Mouse (Mus musculus): ENCODE measurements around the gene Zdhhc12. TPM values are rescaled to one million over a fixed set of nuclear protein-coding genes. Genes with fewer than 3 reads are reported as not detected.

Gene Zdhhc12
- polyA plus RNA-seq (2012; ENCODE audit: low replicate concordance): 14.6 and 43.7 TPM in 2 replicates

GRCm38 (mm10) chr2:30093471-30094207 is at the start of gene Zdhhc12:
Gene Zdhhc12, minus strand, starts transcription at chr2:30093648.

GRCm38 (mm10) chr2:30133613-30134377 is 40.3 kb upstream of the Zdhhc12 start, which contains the start of gene Tbc1d13:
Gene Tbc1d13, plus strand, starts transcription at chr2:30133746.

GRCm38 (mm10) chr2:30124472-30125274 is 31.2 kb upstream of the Zdhhc12 start, which contains the start of gene Zer1:
Gene Zer1, minus strand, starts transcription at chr2:30124585.

GRCm38 (mm10) chr2:30077502-30078348 is 15.7 kb downstream of the Zdhhc12 start, which contains the start of gene Pkn3:
Gene Pkn3, plus strand, starts transcription at chr2:30077684.

GRCm38 (mm10) chr2:30057223-30057904 is 36.1 kb downstream of the Zdhhc12 start, which contains the start of gene Set:
Gene Set, plus strand, starts transcription at chr2:30057378.

GRCm38 (mm10) chr2:30048699-30049388 is 44.6 kb downstream of the Zdhhc12 start, which contains the start of gene Wdr34:
Gene Wdr34, minus strand, starts transcription at chr2:30048881.

Other genes starting within 250 kb of the Zdhhc12 start
- gene Cercam, start 224.5 kb downstream of the Zdhhc12 start, polyA plus RNA-seq (2012; ENCODE audit: low replicate concordance): 28.2 and 106 TPM in 2 replicates
- 13.7 and 24.7 TPM in 2 replicates for gene Odf2, start 204.4 kb downstream of the Zdhhc12 start, polyA plus RNA-seq (2012; ENCODE audit: low replicate concordance)
- 34.6 and 62.6 TPM in 2 replicates for gene Gle1, start 158.2 kb downstream of the Zdhhc12 start, polyA plus RNA-seq (2012; ENCODE audit: low replicate concordance)
- gene Sptan1, start 128.1 kb downstream of the Zdhhc12 start, polyA plus RNA-seq (2012; ENCODE audit: low replicate concordance): 7.5 and 9.6 TPM in 2 replicates
- gene Wdr34, start 44.8 kb downstream of the Zdhhc12 start, polyA plus RNA-seq (2012; ENCODE audit: low replicate concordance): 15.7 and 34.5 TPM in 2 replicates
- gene Set, start 36.3 kb downstream of the Zdhhc12 start, polyA plus RNA-seq (2012; ENCODE audit: low replicate concordance): 296 and 346 TPM in 2 replicates
- gene Pkn3, start 16.0 kb downstream of the Zdhhc12 start, polyA plus RNA-seq (2012; ENCODE audit: low replicate concordance): 6.7 and 9.1 TPM in 2 replicates
- 7.1 and 21.2 TPM in 2 replicates for gene Zer1, start 30.9 kb upstream of the Zdhhc12 start, polyA plus RNA-seq (2012; ENCODE audit: low replicate concordance)
- 17.0 and 31.5 TPM in 2 replicates for gene Tbc1d13, start 40.1 kb upstream of the Zdhhc12 start, polyA plus RNA-seq (2012; ENCODE audit: low replicate concordance)
- gene Endog, start 77.8 kb upstream of the Zdhhc12 start, polyA plus RNA-seq (2012; ENCODE audit: low replicate concordance): 23.2 and 24.5 TPM in 2 replicates
- 30.2 and 41.2 TPM in 2 replicates for gene Spout1, start 84.8 kb upstream of the Zdhhc12 start, polyA plus RNA-seq (2012; ENCODE audit: low replicate concordance)
- gene Kyat1, start 112.2 kb upstream of the Zdhhc12 start, polyA plus RNA-seq (2012; ENCODE audit: low replicate concordance): 2.2 and 14.6 TPM in 2 replicates
- gene Lrrc8a, start 144.1 kb upstream of the Zdhhc12 start, polyA plus RNA-seq (2012; ENCODE audit: low replicate concordance): 6.1 and 9.8 TPM in 2 replicates
- 1.7 and 3.0 TPM in 2 replicates for gene Gm28035, start 146.9 kb upstream of the Zdhhc12 start, polyA plus RNA-seq (2012; ENCODE audit: low replicate concordance)
- 3.2 and 7.0 TPM in 2 replicates for gene Phyhd1, start 172.6 kb upstream of the Zdhhc12 start, polyA plus RNA-seq (2012; ENCODE audit: low replicate concordance)
- not detected in 2 replicates for gene Gm28038, start 187.4 kb upstream of the Zdhhc12 start, polyA plus RNA-seq (2012; ENCODE audit: low replicate concordance)
- 3.2 and 10.1 TPM in 2 replicates for gene Dolk, start 192.7 kb upstream of the Zdhhc12 start, polyA plus RNA-seq (2012; ENCODE audit: low replicate concordance)
- 95.1 and 191 TPM in 2 replicates for gene Nup188, start 192.7 kb upstream of the Zdhhc12 start, polyA plus RNA-seq (2012; ENCODE audit: low replicate concordance)